Mouse (Mus musculus) cerebellum, postnatal 25 days (tissue): ENCODE measurements at regions not wholly inside any gene's neighbourhood (a gene's known extent, or its start where the extent isn't known, plus 50 kb on each side); places are given as distances from the start of the nearest gene placed in this dataset.

ENCODE experiments used
- DNase-seq, 2 experiments: peaks; one replicate each; pipeline ENCODE4 v3.0.0; 2021; ENCODE audit warnings: mixed read lengths in 2 of 2

GRCm38 (mm10) chr4:32187154-32187553, 51.5 kb upstream of the Bach2 start:
- no peak for DNase-seq

DNA sequence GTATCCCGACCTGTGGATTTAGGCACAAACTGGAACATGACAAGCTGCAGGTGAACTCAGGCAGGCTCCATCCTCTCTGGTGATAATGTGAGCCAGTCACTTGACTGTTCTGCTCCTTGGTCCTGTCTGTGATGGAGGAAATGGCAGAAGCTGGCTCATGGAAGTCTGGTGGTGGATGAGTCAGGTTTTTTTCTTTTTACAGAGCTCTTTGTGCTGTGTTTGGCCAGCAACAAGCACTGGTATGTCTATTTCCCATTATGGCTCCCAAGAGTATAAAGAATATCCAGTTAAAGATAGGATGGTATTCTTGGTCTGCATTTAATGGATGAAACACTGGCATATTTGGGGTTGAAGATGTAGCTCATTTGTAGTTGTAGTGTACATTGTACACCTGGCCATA, 50.5 kb upstream of the Bach2 start:
- no peak for DNase-seq

- no peak for DNase-seq
Observed at GRCm38 (mm10) chr4:32188752-32189415, 49.7 kb upstream of the Bach2 start.
